Mouse (Mus musculus) megakaryocyte, adult 5-6 weeks (primary cell): Measurements from ENCODE around the gene Rccd1. TPM values are rescaled to one million over a fixed set of nuclear protein-coding genes. Genes with fewer than 3 reads are reported as not detected.
"Not testable (repeated sequence)": the region's sequence is repeated elsewhere in the genome, so short reads cannot be mapped to it uniquely, and the experiment has no call there.

Experiments used
- ATAC-seq: 2 replicates; pipeline ENCODE4 v1.8.0; 2016; ENCODE audit warnings: mild to moderate bottlenecking, inconsistent platforms; ENCODE audit not compliant: poor library complexity, severe bottlenecking
- total RNA-seq, 2 experiments: library from RNA; stranded (forward) in 1 of 2; stranded (reverse) in 1 of 2; fragments of 153-499, 151-499 nt in 1 of 2; fragments of 221-1000, 200-1000 nt in 1 of 2; gene quantifications; 2 replicates each; pipeline versions ENCODE4 v1.2.3 to v1.2.4; 2015 to 2017

The Rccd1 gene
- total RNA-seq, 2 experiments from 2014 or later: 2.6 to 7.3 TPM

- ATAC-seq: no peak
Measured at GRCm38 (mm10) chr7:80346830-80347229, 22.6 kb upstream of the Rccd1 start.

DNA sequence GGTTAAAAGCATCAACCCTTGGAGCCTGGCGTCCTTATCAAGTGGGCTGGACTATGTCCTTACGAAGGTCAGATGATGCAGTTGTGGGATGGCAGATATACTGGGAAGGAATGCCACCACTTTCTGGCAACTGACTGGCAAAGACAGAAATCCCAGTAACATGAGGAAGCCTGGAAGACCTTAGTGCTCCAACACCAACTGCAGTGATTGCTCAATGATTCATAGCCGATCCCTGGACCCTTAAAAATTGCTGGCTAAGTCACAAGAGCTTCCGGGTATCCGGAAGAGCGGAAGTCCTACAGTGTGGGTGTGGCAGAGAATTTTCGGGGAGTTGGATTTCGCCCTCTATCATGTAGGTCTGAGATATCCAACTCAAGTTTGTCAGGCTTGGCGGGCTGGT is 21.9 kb upstream of the Rccd1 start:
- ATAC-seq: no peak

- no peak; the same call in 1 of the 2 replicates for ATAC-seq
Measured at GRCm38 (mm10) chr7:80343270-80344018, 19.2 kb upstream of the Rccd1 start.

- ATAC-seq: peak; percentile 65
Measured at GRCm38 (mm10) chr7:80342858-80343257, 18.6 kb upstream of the Rccd1 start, which contains the start of gene Hddc3. TSS of gene Hddc3 (plus strand) at chr7:80343104.

GRCm38 (mm10) chr7:80341793-80342192 is 17.5 kb upstream of the Rccd1 start:
- no peak for ATAC-seq

- peak; percentile 64 for ATAC-seq
Measured at GRCm38 (mm10) chr7:80340793-80341192, 16.5 kb upstream of the Rccd1 start, which contains the start of gene Unc45a. TSS of gene Unc45a (minus strand) at chr7:80341005.

DNA sequence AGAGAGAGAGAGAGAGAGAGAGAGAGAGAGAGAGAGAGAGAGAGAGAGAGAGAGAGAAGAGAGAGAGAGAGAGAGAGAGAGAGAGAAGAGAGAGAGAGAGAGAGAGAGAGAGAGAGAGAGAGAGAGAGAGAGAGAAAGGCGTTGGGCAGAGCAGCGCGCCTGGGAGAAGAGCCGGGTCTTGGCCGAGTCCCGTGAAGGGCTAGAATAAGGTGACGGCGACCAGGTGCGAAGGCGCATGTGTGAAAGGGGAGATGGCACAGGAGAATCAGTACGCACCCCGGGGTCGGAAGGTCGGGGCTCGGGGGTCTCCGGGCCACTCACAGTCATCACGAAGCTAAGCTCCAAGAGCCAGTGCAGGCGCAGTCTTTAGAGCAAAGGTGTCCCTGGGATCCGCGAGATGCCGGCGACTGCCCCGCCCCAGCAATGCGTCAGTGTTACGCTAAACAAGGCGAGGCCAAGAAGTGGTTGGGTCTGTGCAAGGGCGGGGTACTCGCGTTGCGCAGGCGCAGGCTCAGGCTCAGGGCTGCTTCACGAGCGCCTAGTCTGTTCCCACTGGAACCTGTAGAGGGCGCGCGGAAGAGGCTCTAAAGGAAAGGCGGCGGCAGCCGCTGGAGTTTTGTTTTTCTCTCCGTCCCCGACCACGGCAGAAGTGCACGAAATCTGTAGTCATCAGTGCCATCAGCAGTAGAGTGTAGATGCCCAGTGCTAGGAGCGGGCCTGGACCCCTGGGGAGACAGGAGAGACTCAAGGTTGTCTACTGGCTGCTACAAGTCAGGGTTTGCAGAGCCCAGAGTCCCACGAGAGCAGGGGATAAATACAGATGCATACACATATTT is 15.8 kb upstream of the Rccd1 start:
- peak; percentile 85 for ATAC-seq

DNA sequence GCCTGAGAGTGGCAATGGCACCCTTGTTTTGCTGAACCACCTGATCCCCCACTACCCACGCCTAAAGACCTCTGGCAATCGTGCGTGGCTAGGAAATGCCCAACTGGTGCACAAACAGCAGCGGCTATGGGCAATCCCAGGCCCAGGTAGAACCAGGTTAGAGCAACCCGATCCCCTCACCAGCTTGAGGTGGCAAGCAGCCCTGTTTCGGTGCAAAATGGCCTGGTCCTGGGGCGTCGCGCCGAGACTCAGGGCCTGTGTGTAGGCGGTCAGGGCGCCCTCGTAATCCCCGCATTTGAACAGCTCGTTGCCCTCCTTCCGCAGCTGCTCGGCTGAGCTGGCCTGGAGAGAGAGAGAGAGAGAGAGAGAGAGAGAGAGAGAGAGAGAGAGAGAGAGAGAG is 15.1 kb upstream of the Rccd1 start:
- ATAC-seq: no peak

DNA sequence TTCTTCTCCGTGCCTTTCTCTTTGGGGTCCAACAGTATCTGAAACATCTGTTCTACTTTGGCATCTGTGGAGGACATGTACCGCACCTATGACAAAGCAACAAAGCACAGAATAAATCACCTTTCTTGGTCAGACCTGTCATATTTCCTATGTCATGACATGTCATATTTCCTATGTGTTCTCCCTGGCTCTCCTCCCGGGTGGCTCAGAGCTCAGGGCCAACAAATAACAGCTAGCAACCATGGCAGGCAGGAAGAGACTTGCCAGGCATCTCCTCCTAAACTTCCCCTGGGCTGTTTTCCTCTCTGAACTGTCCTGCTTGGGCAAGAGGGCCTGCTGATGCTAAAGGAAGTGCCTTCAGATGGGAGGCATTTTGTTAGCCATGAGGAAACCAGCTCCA is 12.7 kb upstream of the Rccd1 start:
- ATAC-seq: no peak

- ATAC-seq: no peak
Measured at GRCm38 (mm10) chr7:80334848-80335247, 10.6 kb upstream of the Rccd1 start.

GRCm38 (mm10) chr7:80331433-80331832 is 7.2 kb upstream of the Rccd1 start:
- no peak for ATAC-seq

DNA sequence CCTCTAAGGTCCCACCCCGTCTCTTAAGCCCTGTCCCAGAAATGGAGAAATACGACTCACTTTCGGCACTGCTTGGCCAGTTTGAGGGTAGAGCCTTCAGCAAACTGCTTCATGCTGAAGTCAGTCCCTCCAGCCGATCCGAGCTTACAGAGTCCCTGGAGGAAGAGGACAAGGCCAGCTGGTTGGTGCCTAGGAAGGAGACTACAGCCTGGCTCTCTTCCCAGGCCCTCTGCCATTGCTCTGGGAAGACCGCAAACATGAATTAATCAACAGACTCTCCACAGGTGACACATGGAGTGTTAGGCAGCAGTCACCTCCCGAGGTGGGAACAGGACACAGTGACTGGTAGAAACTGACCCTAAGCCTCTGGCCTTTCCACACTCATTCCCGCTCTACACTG is 6.0 kb upstream of the Rccd1 start:
- no peak for ATAC-seq

- no peak for ATAC-seq
Measured at GRCm38 (mm10) chr7:80326076-80326475, 1.8 kb upstream of the Rccd1 start.

- ATAC-seq: no peak
Measured at GRCm38 (mm10) chr7:80325292-80325868, 1.1 kb upstream of the Rccd1 start.

DNA sequence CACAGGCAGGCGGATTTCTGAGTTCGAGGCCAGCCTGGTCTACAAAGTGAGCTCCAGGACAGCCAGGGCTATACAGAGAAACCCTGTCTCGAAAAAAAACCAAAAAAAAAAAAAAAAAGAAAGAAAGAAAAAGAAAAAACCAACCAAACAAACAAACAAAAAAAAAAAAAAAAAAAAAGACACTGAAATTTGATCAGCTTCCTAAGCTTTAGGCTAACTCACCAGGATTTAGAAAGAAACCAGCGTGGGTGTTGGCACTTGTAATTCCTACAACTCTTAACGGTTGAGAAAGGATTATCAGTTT is 514 bp upstream of the Rccd1 start:
- not testable (repeated sequence) for ATAC-seq

- ATAC-seq: no peak
Measured at GRCm38 (mm10) chr7:80323336-80323735, 918 bp downstream of the Rccd1 start.

- ATAC-seq: no peak
Measured at GRCm38 (mm10) chr7:80319846-80320496, 4.3 kb downstream of the Rccd1 start.

- no peak for ATAC-seq
Measured at GRCm38 (mm10) chr7:80318670-80319069, 5.6 kb downstream of the Rccd1 start.

- no peak for ATAC-seq
Measured at GRCm38 (mm10) chr7:80317439-80318115, 6.7 kb downstream of the Rccd1 start.

- ATAC-seq: no peak
Measured at GRCm38 (mm10) chr7:80315733-80316132, 8.5 kb downstream of the Rccd1 start.

DNA sequence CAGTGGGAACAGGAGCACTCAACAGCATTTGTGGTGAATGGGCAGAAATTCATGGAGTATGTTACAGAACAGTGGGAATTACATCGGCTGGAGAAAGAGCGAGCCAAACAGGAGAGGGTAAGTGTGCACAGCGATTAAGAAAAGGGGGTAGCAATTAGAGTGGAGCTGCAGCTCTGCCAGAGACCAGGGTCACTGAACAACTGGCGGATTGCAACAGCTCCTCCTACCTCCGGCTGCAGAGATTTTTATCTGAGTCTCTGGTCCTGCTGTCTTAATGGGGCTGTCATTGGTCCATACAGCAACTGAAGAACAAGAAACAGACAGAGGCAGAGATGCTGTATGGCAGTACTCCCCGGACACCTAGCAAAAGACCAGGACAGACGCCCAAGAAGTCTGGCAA is 13.5 kb downstream of the Rccd1 start:
- no peak for ATAC-seq
